Mouse (Mus musculus) frontal cortex, postnatal 14 days (tissue): ENCODE measurements around the gene Irgm1.
"Not testable (repeated sequence)": the region's sequence is repeated elsewhere in the genome, so short reads cannot be mapped to it uniquely, and the experiment has no call there.

ENCODE experiments used
- DNase-seq, 2 experiments: peaks; one replicate each; pipeline ENCODE4 v3.0.0; 2022; ENCODE audit warnings: low spot score in 2 of 2

The Irgm1 gene

GRCm38 (mm10) chr11:48853474-48854180, 17.9 kb downstream of the Irgm1 start:
- peak; percentile 81 to 94 for DNase-seq

GRCm38 (mm10) chr11:48852624-48853473, 18.6 kb downstream of the Irgm1 start:
- DNase-seq = no peak

- DNase-seq = no peak
Observed at GRCm38 (mm10) chr11:48852190-48852589, 19.3 kb downstream of the Irgm1 start.

DNA sequence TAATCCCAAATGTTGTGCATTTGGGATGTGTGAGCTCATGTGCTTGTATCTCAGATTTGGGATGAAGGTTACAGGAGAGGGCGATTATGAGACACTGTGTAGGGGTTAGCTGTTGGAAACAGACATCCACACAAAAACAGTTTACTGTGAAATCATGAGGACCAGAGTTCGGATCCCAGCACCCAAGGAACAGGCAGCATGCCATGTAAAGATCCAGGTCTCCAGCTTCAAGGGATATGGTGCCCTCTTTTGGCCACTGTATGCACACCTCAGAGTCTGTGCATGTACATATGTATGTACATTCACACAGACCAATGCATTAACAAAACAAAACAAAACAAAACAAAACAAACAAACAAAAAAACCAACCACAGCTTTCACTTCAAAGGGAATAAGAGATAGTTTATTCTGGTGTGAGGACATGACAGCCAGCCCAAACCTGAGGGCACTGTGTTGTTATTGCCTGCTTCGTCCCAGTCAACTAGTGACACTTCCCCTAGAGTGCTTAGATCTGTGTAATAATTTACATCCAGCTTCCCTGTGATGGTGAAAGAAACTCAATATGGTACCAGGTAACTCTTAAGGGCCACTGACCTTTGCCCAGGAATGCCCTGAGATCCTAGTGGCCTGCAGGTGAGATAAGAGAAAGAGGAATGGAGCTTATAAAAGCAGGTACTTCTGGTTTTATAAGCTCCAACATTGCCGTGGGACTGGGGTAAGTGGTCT, 20.1 kb downstream of the Irgm1 start:
- no peak for DNase-seq

GRCm38 (mm10) chr11:48850240-48850639, 21.2 kb downstream of the Irgm1 start:
- DNase-seq = no peak

GRCm38 (mm10) chr11:48846881-48847280, 24.6 kb downstream of the Irgm1 start:
- DNase-seq = no peak

GRCm38 (mm10) chr11:48846362-48846761, 25.1 kb downstream of the Irgm1 start:
- DNase-seq = not testable (repeated sequence)

DNA sequence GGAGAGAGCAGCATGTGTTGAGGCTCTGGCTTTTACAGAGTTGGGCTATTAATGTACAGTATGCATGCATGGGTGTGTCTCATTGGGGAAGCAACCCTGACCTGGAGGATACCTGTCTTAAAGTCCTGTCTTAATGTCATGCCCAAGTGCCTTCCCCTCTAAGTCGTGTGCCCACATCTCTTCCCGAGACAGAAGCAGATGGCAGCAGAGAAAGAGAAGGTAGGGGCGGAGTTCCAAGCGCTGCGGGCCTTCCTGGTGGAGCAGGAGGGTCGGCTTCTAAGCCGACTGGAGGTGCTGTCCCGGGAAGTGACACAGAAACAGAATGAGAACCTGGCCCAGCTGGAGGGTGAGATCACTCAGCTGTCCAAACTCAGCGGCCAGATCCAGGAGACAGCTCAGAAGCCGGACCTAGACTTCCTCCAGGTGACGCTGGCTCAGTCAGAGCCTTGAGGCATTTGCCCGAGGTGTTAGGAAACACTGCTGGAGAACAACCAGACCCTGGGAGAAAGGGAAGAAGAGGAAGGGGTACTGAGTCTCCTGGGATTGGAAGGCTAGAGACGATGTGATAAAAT, 26.2 kb downstream of the Irgm1 start:
- no peak for DNase-seq

- no peak for DNase-seq
Observed at GRCm38 (mm10) chr11:48844309-48844708, 27.2 kb downstream of the Irgm1 start.

DNA sequence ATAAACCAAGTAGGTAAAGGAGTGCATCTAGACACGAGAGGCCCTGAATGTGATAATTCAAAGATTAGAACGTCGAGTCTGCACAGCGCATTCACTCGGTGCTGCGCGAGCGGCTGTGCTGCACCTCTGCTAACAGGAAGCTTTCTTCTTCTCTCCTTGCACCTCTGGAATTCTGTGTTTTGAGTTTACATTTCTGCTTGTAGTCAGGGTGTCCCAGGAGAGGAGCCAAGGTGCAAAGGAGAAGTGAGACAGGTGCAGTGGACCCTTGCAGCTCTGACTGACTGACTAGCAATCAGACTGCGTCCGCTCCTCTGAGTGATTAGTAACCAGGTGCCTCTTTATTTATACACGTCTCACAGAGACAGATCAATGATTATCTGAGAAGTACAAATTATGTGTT, 28.3 kb downstream of the Irgm1 start:
- no peak for DNase-seq

GRCm38 (mm10) chr11:48842378-48842792, 29.1 kb downstream of the Irgm1 start:
- DNase-seq = no peak

DNA sequence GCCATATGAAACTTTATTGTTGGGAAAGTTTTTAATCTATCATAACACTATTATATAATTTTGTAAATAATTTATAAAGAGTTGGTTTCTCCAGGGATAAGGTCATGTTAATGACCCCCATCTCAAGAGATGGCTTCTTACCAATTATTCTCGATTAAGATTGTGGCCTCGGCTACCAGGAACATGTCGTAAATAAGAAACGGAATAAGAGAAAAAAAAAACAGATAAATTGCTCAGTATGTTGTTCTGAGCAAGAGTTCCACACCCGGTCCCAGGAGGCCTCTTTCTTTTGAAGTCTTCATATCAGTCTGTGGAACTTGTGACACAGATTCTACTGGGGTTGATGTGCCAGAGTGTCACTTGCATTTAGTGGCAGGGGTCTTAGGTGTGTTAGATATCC, 30.3 kb downstream of the Irgm1 start:
- DNase-seq = no peak

DNA sequence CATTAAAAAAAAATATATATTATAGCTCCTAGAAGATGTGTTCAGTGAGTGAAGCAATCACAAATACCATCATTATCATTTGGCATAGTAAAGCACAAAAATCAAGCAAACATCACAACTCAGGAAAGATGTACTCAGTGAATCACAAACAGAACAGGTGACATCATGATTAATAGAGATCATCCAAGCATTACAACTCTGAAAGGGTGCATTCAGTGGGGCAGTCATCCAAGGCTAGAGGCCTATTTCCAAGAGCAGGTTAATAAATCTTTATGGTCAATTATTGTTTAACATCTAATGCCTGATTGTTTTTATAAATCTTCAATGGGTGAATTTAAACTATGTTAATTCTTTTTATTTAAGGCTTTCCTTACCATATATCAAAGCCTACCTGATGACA, 30.7 kb downstream of the Irgm1 start:
- no peak for DNase-seq

- no peak for DNase-seq
Observed at GRCm38 (mm10) chr11:48838879-48839680, 32.4 kb downstream of the Irgm1 start.

- no peak for DNase-seq
Observed at GRCm38 (mm10) chr11:48838181-48838797, 33.2 kb downstream of the Irgm1 start.

DNA sequence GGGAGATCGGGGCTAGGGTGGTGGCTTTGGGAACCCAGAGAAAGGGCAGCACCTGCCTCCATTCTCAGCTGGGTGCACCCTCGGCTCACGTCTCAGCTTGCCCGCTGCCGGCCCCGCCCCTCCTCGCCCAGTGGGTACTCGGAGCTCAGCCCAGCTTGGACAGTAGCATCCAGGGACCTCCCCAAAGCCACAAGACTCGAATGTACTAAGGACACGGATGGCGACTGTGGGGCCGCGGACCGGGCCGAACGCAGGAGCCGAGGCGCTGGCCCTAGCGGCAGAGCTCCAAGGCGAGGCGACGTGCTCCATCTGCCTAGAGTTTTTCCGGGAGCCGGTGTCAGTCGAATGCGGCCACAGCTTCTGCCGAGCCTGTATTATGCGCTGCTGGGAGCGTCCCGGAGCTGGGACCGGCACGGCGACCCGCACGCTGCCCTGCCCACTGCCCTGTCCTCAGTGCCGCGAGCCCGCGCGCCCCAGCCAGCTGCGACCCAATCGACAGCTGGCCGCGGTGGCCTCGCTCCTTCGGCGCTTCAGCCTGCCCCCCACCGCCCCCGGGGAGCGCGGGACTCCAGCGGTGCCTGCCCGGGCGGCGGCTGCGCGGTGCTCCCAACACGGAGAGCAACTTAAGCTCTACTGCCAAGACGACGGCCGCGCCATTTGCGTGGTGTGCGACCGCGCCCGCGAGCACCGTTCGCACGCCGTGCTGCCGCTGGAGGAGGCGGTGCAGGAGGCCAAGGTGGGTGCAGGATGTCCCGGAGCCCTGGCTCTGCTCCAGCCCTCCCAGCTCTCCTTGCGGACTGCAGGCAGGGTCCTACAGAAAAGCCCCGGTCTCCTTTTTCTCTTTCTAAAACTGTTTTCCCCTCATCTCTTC, 33.9 kb downstream of the Irgm1 start:
- peak in 1 of 2 experiments; percentile 36 for DNase-seq

GRCm38 (mm10) chr11:48836990-48837309, 34.5 kb downstream of the Irgm1 start:
- DNase-seq = no peak

GRCm38 (mm10) chr11:48835923-48836322, 35.6 kb downstream of the Irgm1 start:
- no peak for DNase-seq

DNA sequence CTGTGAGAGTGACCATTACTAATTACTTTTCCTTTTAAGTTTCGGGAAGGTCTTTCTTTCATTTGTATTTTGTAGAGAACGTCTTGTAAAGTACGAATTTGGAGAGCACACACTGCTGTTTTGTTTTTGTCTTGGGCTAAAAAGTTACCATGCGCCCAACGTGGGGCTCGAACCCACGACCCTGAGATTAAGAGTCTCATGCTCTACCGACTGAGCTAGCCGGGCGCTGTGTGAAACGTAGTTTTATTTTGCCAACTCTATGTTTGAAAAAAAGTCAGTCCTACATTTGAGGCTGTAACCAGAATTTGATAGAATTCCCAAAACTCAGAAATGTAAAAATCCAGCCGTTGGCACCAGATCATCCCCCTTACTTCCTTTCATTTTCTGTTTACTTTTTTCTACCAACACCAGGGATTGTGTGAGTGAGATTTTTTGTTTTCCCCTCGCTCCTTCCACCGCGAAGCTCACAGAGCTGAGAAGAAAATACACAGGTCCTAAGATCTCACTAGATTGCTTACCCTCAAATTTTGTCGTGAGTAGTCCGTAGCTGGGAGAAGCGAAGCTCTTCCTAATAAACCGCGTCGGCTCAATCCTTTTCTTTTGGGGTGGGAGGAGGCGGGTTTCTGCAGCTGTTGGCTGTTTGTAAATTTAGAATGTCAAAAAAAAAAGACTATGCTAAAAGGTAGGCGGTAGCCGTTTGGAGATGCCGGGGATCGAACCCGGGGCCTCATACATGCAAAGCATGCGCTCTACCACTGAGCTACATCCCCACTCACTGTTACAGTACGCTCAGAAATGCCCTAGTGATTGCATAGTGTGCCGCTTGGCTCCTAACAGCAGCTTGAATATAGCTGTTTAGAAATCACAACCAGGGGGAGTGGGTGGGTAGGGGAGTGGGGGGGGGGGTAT, 37.5 kb downstream of the Irgm1 start:
- peak; percentile 85 to 92 for DNase-seq
